Mouse (Mus musculus): ENCODE measurements at regions not wholly inside any gene's neighbourhood (a gene's known extent, or its start where the extent isn't known, plus 50 kb on each side); places are given as distances from the start of the nearest gene placed in this dataset.
A peak's percentile ranks its signal among the peaks of the same experiment; 100 is the strongest.
"Not testable (repeated sequence)": the region's sequence is repeated elsewhere in the genome, so short reads cannot be mapped to it uniquely, and the experiment has no call there.

DNA sequence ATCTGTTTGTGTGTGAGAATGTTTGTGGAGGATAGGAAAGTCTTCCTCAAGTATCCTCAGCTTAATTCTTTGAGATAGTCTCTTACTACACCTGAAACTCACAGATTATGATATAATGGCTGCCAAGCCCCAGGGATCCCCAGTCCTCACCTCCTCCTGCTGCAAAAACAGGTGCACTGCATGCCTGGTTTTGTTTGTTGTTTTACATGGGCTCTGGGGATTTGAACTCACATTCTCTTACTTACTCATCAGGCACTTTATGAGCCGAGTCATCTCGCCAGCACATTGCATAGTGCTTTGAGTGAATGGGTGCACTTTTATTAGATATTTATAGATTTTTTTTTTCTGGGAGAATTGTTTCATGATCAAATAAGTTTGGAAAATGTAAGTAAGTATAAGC, 56.3 kb downstream of the Mterf1b start:
- DNase-seq (ENCODE audit: low spot score in 2 of 2), result no peak

- not testable (repeated sequence) for DNase-seq (ENCODE audit: low spot score in 2 of 2)
These were observed 62.1 kb downstream of the Mterf1b start for GRCm38 (mm10) chr5:4254280-4254679.

DNA sequence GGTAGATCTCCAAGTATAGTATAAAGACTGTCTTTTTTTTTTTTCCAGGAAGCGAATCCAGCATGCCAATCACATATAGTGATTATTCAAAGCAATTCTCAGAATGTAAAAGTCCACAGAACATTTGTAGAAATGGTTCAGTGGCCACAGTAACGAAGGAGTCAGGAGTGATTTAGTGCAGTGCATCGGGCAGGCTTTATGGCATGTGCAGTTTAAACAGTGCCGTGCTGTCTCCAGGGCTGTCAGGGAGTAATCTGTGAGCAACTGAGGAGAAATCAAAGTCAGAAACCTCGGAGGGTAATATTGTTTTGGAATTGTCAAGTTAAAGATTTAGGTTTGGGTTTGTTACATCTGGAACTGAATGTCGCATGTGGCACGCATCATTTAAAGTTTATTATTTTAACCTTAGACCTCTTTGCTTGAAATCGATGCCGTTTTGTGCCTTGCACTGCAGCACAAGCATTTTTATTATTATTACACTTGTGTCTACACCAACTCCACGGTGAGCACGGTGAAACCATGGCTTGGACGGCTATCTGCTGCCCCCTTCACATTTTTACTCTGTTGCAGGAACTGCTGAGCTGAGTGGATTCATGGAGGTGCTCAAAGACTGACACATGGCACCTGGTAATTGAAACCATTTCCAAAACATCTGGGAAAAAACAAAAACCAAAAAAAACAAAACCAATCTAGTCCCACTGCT, 65.0 kb downstream of the Mterf1b start:
- no peak for DNase-seq (ENCODE audit: low spot score in 2 of 2)

DNA sequence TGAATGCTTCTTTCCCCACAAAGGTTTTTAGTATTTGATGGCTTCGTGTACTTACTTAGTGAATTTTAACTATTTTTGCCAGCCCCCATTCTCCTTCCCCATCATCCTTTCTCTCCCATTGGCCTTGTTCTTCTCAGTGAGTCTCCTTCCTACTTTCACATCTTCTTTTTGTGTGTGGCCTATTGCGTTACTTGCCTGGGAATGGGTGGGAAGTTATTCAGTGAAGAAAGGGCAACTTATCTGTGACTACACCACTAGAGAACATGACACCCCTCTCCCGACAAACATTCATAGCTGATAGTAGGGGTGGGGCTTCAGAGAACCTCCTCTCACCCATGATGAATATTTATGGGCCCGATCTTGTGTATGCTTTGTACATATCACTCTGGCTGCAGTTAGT, 67.1 kb downstream of the Mterf1b start:
- DNase-seq (ENCODE audit: low spot score in 2 of 2), result no peak

DNA sequence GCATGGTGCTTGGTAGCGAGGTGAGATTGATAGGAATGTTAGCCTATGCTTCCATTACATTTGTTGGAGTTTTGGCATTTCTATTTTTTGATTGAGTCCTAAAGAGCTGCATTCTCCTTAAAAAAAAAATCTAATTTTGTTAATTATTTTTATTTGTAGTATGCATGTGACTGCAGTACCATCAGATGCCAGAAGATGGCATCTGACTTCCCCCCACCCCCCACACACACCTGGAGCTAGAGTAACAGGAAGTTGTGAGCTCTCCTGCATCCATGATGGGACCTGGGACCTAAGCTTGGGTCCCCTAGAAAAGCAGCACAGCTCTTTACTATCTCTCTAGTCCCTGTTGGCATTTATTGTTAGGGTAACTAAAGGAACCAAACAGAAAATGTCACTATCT, 70.5 kb downstream of the Mterf1b start:
- DNase-seq (ENCODE audit: low spot score in 2 of 2), result no peak

GRCm38 (mm10) chr5:4263560-4264160, 71.5 kb downstream of the Mterf1b start:
- peak; percentile 37 to 45 for DNase-seq (ENCODE audit: low spot score in 2 of 2)

DNA sequence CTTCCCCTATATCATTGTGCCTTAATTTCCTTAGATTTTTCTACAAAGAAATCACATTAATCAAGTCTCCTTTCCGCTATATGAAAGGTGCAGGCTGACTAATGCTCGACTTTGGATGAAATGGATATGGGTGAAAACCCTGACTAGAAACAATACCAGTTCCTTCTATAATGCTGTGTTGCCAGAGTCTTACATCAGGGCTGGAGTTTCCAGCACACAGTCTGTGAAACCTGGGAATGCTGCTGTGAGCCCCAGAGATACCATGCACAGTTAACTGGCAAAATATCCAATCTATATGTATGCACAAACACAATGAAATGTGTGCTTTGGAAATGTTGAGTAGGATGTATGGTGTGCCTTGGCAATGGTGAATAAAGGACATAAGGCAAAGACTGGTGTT, 75.5 kb downstream of the Mterf1b start:
- DNase-seq (ENCODE audit: low spot score in 2 of 2), result no peak

- DNase-seq (ENCODE audit: low spot score in 2 of 2), result no peak
These were observed 80.8 kb downstream of the Mterf1b start for GRCm38 (mm10) chr5:4273001-4273400.

DNA sequence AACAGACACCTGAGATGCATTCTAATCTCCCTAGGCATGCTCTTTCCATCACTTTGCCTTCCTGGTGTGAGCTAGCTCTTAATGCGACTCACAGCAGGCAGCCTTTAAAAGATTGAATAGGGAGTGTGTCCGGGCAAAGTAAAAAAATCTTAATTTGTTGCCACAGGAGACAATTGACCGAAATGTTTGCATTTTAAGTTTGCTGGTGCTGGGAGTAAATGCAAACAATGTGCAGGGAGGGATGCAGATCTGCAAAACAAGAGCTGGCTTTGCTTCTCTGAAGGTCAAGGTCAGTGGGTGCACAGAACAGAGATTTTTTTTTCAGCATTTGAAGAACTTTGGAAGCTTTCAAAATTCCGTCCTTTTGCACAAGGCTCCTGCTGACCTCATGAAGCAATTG, 111.4 kb downstream of the Mterf1b start:
- DNase-seq (ENCODE audit: low spot score in 2 of 2), result no peak

DNA sequence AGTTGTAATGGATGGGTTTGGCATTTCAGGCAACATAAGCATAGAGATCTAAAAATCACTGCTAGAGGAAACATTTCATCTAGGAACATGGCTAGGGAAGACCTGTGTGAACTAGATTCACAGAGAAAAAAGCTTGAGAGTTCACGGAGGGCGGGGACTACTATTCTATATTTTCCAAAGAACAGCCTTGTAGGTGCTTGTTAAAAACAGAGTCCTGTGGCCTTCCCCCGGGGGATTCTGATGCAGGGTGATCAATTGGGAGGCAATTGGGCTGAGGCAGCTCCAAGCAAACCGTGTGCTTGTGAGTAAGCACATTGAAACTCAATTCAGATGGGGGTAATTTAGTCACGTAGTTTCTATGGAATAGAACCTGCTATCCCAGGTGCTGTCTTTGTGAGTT, 112.0 kb downstream of the Mterf1b start:
- DNase-seq (ENCODE audit: low spot score in 2 of 2), result no peak

DNA sequence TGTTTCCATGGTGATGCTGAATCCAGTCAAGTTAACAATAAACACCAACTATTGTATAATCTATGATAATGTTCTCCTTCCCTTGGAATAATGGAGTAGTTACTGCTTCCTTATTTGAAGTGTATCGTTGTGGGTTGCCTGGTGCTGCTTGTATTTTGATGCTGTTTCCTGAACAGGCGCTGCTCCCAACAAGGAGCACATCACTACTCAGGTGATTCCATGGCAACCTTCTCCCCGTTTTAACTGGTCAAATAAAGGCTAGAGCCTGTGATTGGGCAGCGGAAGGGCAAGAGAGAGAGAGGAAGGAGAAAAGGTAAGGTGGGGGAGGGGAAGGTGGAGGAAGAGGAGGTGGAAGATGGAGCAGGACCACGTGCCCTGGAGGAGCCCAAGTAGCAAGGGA, 116.3 kb downstream of the Mterf1b start:
- no peak for DNase-seq (ENCODE audit: low spot score in 2 of 2)

- no peak for DNase-seq (ENCODE audit: low spot score in 2 of 2)
These were observed 119.0 kb downstream of the Mterf1b start for GRCm38 (mm10) chr5:4311169-4311568.

DNA sequence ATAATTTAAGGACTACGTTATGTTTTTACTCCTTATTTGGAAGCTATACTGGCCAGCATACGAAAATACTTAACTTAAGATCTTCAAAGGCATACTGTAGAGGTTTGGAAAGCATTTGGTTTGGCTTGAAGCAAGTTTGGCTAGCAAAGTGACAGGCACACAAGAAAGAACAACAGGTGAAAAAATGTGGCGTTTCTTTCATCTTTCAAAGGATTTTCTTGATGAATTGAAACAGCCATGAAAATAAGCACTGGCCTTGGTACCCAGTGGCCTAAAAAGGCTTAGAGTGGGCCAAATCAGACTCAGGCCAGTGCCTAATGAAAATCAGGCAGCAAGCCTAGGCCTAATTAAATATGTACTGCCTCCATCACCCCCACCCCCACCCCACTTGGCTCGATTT, 119.4 kb downstream of the Mterf1b start:
- peak; percentile 33 to 58 for DNase-seq (ENCODE audit: low spot score in 2 of 2)

GRCm38 (mm10) chr5:4312675-4313074, 120.5 kb downstream of the Mterf1b start:
- no peak for DNase-seq (ENCODE audit: low spot score in 2 of 2)

- DNase-seq (ENCODE audit: low spot score in 2 of 2), result no peak
These were observed 130.6 kb downstream of the Mterf1b start for GRCm38 (mm10) chr5:4322634-4323386.

DNA sequence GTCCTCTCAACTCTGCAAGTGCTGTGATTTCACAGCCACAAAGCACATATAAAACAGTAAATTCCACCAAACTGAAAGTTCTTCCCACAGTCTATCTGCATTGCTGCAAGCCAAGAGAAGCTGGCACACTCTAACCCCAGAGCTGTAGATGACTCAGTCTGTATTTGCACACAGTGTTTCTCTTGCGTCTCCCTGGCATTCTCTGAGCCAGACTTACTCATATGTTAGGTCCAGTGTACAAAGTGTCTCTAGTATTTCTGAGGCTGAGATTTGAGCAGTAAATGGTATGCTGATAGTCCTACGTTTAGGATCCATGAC, 131.2 kb downstream of the Mterf1b start:
- DNase-seq (ENCODE audit: low spot score in 2 of 2), result no peak

GRCm38 (mm10) chr5:4325813-4326212, 133.6 kb downstream of the Mterf1b start:
- DNase-seq (ENCODE audit: low spot score in 2 of 2), result no peak

- DNase-seq (ENCODE audit: low spot score in 2 of 2), result no peak
These were observed 134.3 kb downstream of the Mterf1b start for GRCm38 (mm10) chr5:4326309-4327014.

- no peak for DNase-seq (ENCODE audit: low spot score in 2 of 2)
These were observed 143.5 kb downstream of the Mterf1b start for GRCm38 (mm10) chr5:4335683-4336082.

- DNase-seq (ENCODE audit: low spot score in 2 of 2), result peak in 1 of 2 experiments; percentile 27
These were observed 149.8 kb downstream of the Mterf1b start for GRCm38 (mm10) chr5:4341956-4342355.

GRCm38 (mm10) chr5:4344458-4344857, 152.3 kb downstream of the Mterf1b start:
- DNase-seq (ENCODE audit: low spot score in 2 of 2), result no peak

DNA sequence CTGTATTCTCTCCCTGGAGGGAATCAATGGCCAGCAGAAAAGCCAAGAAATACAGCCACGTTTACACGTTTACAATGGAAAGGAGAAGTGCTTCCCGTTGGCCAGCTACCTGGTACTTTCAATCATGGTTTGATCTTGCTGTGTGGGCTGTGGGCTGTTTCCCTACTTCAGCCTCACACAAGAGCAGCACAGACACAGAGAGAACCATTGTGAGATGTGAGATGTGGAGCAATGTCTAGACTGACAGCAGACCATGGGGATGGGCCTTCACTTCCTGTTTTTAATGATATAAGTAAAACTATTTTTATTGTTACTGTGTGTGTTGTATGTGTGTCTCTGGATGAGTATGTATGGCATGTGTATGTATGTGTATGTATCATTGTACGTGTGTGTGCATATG, 156.2 kb downstream of the Mterf1b start:
- no peak for DNase-seq (ENCODE audit: low spot score in 2 of 2)
